Comparison of ENCODE assay signal across 22 mouse cellular contexts in the genomic region with DNA sequence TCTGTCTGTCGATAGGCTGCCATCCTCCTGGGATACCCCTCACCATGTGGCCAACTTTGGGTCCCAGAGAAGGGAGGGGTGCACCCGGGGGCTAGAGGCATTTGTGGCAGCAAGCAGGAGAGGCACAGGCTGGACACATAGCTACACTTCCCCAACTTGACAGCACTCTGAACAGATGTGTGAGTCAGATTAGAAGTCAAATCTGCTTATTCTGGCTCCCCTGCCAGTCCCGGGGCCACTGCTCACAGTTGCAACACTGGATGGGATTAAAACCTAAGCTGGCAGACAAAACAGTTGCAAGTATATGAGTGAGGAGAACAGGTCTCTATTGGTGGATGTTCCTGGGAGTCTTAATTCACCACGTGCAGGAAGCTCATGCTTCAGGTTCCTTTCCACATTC. TPM values are rescaled to one million over a fixed set of nuclear protein-coding genes. Genes with fewer than 3 reads are reported as not detected.
A peak's percentile ranks its signal among the peaks of the same experiment; 100 is the strongest.
DNase-seq lines count a peak whose midpoint lies in the region; ATAC-seq and TF ChIP-seq lines count a peak whose summit lies in the region.
"Had no signal": no experiment of that assay in that cellular context is flagged by ENCODE, and none has a peak within 500 bp of the region (broad histone marks: within the 10 kb centered on the region; RNA-seq: fewer than 3 reads in every experiment).

No protein-coding gene starts in this region.

- DNase-seq in A20 (ENCODE audit: low read depth, low spot score) (peak; percentile 87), G1E (ENCODE audit: low spot score) (no peak)
- no peak for DNase-seq in adrenal gland, adult 8-10 months
- no peak for DNase-seq in ovary, adult 18-20 months (ENCODE audit: low spot score)
- DNase-seq: adrenal gland, adult 2 months; adrenal gland, postnatal 36 days; cerebellum, adult 11 months; cerebellum, adult 8-10 months; heart, postnatal 36 days; kidney, adult 8-10 months had no signal

- no peak for TF ChIP-seq CTCF in G1E (IDR thresholded peaks at IDR 0.05; ENCODE audit: low read depth, low read length)

- H3K36me3 ChIP-seq in G1E (replicated peaks), result no peaks in the 10 kb centered on the region
- H3K36me3 ChIP-seq: embryonic facial prominence, embryonic 13.5 days; forebrain, embryonic 10.5 days; heart, embryonic 13.5 days; hindbrain, embryonic 12.5 days had no signal

- H3K4me3 ChIP-seq in G1E (ENCODE audit: low read depth, low read length), result no peak overlapping the region
- H3K4me3 ChIP-seq: embryonic facial prominence, embryonic 13.5 days; forebrain, embryonic 10.5 days; heart, embryonic 13.5 days; hindbrain, embryonic 12.5 days had no signal

- peak; percentile 18; the same call in 1 of the 2 replicates for ATAC-seq in G1E (ENCODE audit: extremely low read depth, insufficient number of reproducible peaks, low FRiP score, poor library complexity, severe bottlenecking)
- 0 out of 2 replicates have a peak, but pooled peaks have one; percentile 16 for ATAC-seq in common myeloid progenitor, adult 5-6 weeks (replicated peaks; ENCODE audit: low read depth, poor library complexity, severe bottlenecking)
- peak; percentile 49 for ATAC-seq in megakaryocyte progenitor cell, adult 5-6 weeks (replicated peaks; ENCODE audit: poor library complexity)
- no peak for ATAC-seq in activated CD4-positive, CD25-positive, alpha-beta regulatory T cell, adult 4 months
- ATAC-seq: forebrain, embryonic 14.5 days; hindbrain, embryonic 16.5 days; inflammation-experienced regulatory T-cells, adult 6 months; intestine, postnatal 0 days; Patski had no signal

- H3K27me3 ChIP-seq in G1E (ENCODE audit: insufficient read depth, low read length), result peaks cover 19% of the 10 kb centered on the region
- H3K27me3 ChIP-seq: embryonic facial prominence, embryonic 13.5 days; heart, embryonic 13.5 days; hindbrain, embryonic 12.5 days; Patski had no signal

- H3K9me3 ChIP-seq in G1E (replicated peaks), result no peaks in the 10 kb centered on the region
- H3K9me3 ChIP-seq: embryonic facial prominence, embryonic 13.5 days; heart, embryonic 13.5 days; hindbrain, embryonic 12.5 days had no signal

- peaks cover 4% of the 10 kb centered on the region for H3K4me1 ChIP-seq in G1E (ENCODE audit: insufficient read depth, low read depth, low read length)
- H3K4me1 ChIP-seq: embryonic facial prominence, embryonic 13.5 days; forebrain, embryonic 10.5 days; hindbrain, embryonic 12.5 days had no signal

RNA-seq across cellular contexts. Expression of gene Mfsd4a, which starts 31.9 kb away (rescaled TPM):
- not detected in 2 replicates for total RNA-seq in G1E (2014; fragmentation: Nextera tagmentation)
- 0.70 and 1.0 TPM in 2 replicates for total RNA-seq in G1E (2017)
- polyA plus RNA-seq in G1E (2012), result not detected in 2 replicates
- total RNA-seq in common myeloid progenitor, adult 5-6 weeks (2017), result 0.63 and 5.5 TPM in 2 replicates
- total RNA-seq in megakaryocyte progenitor cell, adult 5-6 weeks (2015), result 0.52 TPM in 1 of 2 replicates, not detected in the other
- 0.20 and 0.25 TPM in 2 replicates for total RNA-seq in megakaryocyte progenitor cell, adult 5-6 weeks (2017)
- 10 to 100 TPM; 39.0 to 45.4 TPM for polyA plus RNA-seq in activated CD4-positive, CD25-positive, alpha-beta regulatory T cell, adult 4 months (2017; shearing (Covaris generic))
- total RNA-seq in adrenal gland, adult 8-10 months (2022), result 10 to 100 TPM; 29.5 to 40.9 (median 32.2) TPM

RNA-seq across cellular contexts. Expression of gene Cdk18, which starts 39.7 kb away (rescaled TPM):
- total RNA-seq in G1E (2014; fragmentation: Nextera tagmentation) (not detected in 2 replicates), G1E (2017) (0.06 and 0.33 TPM in 2 replicates)
- 0.02 TPM in 1 of 2 replicates, not detected in the other for polyA plus RNA-seq in G1E (2012)
- 0.73 and 2.0 TPM in 2 replicates for total RNA-seq in common myeloid progenitor, adult 5-6 weeks (2017)
- total RNA-seq in megakaryocyte progenitor cell, adult 5-6 weeks (2015), result 1.7 and 2.3 TPM in 2 replicates
- 0.75 and 1.3 TPM in 2 replicates for total RNA-seq in megakaryocyte progenitor cell, adult 5-6 weeks (2017)
- polyA plus RNA-seq in activated CD4-positive, CD25-positive, alpha-beta regulatory T cell, adult 4 months (2017; shearing (Covaris generic)), result not detected
- total RNA-seq in adrenal gland, adult 8-10 months (2022), result 10 to 100 TPM; 18.0 to 43.3 (median 25.4) TPM
- polyA plus RNA-seq: inflammation-experienced regulatory T-cells, adult 6 months had no signal
